Mouse (Mus musculus): ENCODE results near the gene Eif3k. TPM values are rescaled to one million over a fixed set of nuclear protein-coding genes. Genes with fewer than 3 reads are reported as not detected.
A peak's percentile ranks its signal among the peaks of the same experiment; 100 is the strongest.

The Eif3k gene
- polyA plus RNA-seq, 1 experiment from 2014 or later, result 367 TPM

DNA sequence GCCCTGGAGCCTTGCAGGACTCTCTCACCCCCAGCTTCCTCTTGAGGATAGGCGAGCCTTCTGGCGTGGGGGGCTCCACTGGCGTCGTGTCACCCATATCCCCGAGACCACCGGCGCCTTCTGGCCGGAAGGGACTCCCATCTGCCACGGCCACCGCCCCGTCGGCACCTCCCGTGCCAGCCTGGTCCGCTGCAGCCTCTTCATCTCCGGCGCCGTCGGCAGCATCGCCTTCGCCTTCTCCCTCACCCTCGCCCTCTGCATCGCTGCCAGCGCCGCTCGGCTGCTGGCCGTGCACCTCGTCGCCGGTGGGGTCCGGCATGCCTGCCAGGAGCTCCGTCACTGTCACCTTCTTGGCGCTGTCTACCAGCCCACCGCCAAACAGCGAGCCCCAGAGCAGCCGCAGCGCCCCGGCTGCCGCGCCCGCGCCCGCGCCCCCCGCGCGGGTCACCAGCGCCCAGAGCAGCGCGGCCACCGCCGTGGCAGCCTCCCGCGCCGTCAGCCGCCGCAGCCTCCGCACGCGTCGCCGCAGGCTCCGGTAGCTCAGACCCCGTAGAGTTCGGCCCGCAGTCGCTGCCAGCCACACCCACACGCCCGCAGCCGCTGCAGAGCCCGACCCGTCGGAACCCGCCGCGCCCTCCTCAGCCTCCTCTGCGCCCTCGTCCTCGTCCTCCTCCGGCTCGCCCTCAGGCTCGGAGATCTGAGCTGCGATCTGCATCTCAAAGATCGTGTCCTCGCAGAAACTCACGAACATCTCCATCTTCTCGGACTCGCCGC is 38.0 kb upstream of the Eif3k start:
- Histone ChIP-seq H3K36me3 (ENCODE audit: control insufficient read depth, insufficient read depth, low read length) (no peaks in the 10 kb centered on the region), H3K4me2 (ENCODE audit: low read depth, low read length) (peak overlapping the region; percentile 61), H3K4me3 (ENCODE audit: low read length) (peak overlapping the region; percentile 47), H3K27ac (ENCODE audit: low read length) (no peak overlapping the region), H3K4me1 (replicated peaks; ENCODE audit: control insufficient read depth, insufficient read depth, low read length) (peaks cover 6% of the 10 kb centered on the region), H3K9ac (ENCODE audit: low read length) (peak overlapping the region; percentile 25; the same call in 1 of the 2 replicates), H3K27me3 (ENCODE audit: control insufficient read depth, insufficient read depth, low read depth, low read length) (peaks cover 29% of the 10 kb centered on the region), H3K9me3 (ENCODE audit: control insufficient read depth, low read length) (no peaks in the 10 kb centered on the region)
- no peak for ATAC-seq (ENCODE audit: low read depth)
- 3% methylated on average over 72 of the region's 88 CpGs for WGBS

DNA sequence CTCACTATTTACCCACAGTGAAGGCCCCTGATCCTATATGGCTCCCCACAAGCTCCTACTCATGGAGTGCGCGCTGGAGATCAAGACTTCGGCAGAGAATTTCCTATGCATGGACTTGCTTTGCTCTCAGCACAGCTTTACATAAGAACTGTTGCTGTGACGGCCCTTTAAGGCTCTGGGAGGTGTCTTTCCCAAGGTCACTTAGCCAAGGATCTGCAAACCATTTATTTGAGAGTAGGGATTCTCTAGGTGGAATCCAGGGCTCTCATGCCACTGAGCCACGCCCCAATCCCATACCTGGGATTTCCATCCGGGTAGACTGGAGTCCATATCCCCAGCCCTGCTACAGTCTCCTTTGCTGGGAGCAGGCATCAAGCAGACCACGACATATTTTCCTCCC is 35.6 kb upstream of the Eif3k start:
- Histone ChIP-seq H3K36me3 (ENCODE audit: control insufficient read depth, insufficient read depth, low read length) (no peaks in the 10 kb centered on the region), H3K9me3 (ENCODE audit: control insufficient read depth, low read length) (no peaks in the 10 kb centered on the region), H3K27me3 (ENCODE audit: control insufficient read depth, insufficient read depth, low read depth, low read length) (peaks cover 29% of the 10 kb centered on the region), H3K4me3 (ENCODE audit: low read length) (no peak overlapping the region), H3K4me2 (ENCODE audit: low read depth, low read length) (no peak overlapping the region), H3K27ac (ENCODE audit: low read length) (no peak overlapping the region), H3K4me1 (replicated peaks; ENCODE audit: control insufficient read depth, insufficient read depth, low read length) (peaks cover 6% of the 10 kb centered on the region), H3K9ac (ENCODE audit: low read length) (no peak overlapping the region)
- WGBS, result 82% methylated on average over 7 of the region's 7 CpGs
- ATAC-seq (ENCODE audit: low read depth), result no peak

DNA sequence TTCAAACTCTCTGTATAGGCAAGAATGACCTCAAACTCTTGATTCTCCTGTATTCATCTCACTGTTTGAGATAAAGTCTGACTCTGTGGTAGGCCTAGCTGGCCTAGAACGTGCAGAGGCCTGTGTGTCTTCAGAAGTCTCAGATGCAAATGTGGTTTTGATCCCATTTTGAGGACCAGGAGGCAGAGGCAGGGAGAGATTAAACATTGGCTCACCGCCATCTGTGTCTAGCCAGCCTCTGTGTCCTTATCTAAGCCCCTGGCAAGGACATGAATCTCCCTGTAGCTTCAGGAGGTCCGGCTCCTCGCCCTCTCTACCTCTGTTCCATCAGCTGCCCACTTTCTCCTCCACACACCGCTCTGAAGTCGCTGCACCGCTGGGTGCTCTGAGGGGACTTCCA is 34.8 kb upstream of the Eif3k start:
- WGBS, result 78% methylated on average over 7 of the region's 7 CpGs

DNA sequence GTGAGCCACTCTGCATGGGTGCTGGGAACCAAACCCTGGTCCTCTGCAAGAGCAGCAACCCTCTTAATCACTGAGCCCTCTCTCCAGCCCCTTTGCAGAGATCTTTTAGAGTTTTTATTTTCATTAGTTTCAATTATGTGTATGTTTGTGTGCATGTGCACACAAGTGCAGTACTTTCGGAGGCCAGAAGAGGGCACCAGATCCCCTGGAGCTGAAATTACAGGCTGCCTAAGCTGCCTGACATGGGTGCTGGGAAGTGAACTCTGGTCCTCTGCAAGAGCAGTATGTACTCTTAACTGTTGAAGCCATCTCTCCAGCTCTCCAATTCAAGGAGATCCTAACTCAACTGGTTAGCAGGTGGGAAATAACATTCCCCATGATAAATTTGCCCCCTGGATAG is 33.3 kb upstream of the Eif3k start:
- no peak for ATAC-seq (ENCODE audit: low read depth)
- Histone ChIP-seq H3K27ac (ENCODE audit: low read length) (no peak overlapping the region), H3K4me1 (replicated peaks; ENCODE audit: control insufficient read depth, insufficient read depth, low read length) (peaks cover 6% of the 10 kb centered on the region), H3K9me3 (ENCODE audit: control insufficient read depth, low read length) (no peaks in the 10 kb centered on the region), H3K4me2 (ENCODE audit: low read depth, low read length) (no peak overlapping the region), H3K4me3 (ENCODE audit: low read length) (no peak overlapping the region), H3K27me3 (ENCODE audit: control insufficient read depth, insufficient read depth, low read depth, low read length) (peaks cover 19% of the 10 kb centered on the region), H3K9ac (ENCODE audit: low read length) (no peak overlapping the region), H3K36me3 (ENCODE audit: control insufficient read depth, insufficient read depth, low read length) (no peaks in the 10 kb centered on the region)
- 94% methylated on average over 1 of the region's 1 CpGs for WGBS

More for the DNA sequence above, 34.8 kb upstream of the Eif3k start:
- no peak overlapping the region for H3K27ac ChIP-seq (ENCODE audit: low read length)
- H3K9me3 ChIP-seq (ENCODE audit: control insufficient read depth, low read length), result no peaks in the 10 kb centered on the region
- H3K4me3 ChIP-seq (ENCODE audit: low read length), result no peak overlapping the region
- H3K4me1 ChIP-seq (replicated peaks; ENCODE audit: control insufficient read depth, insufficient read depth, low read length), result peaks cover 6% of the 10 kb centered on the region
- no peaks in the 10 kb centered on the region for H3K36me3 ChIP-seq (ENCODE audit: control insufficient read depth, insufficient read depth, low read length)
- ATAC-seq (ENCODE audit: low read depth), result no peak
- H3K9ac ChIP-seq (ENCODE audit: low read length), result no peak overlapping the region
- H3K27me3 ChIP-seq (ENCODE audit: control insufficient read depth, insufficient read depth, low read depth, low read length), result peaks cover 29% of the 10 kb centered on the region
- H3K4me2 ChIP-seq (ENCODE audit: low read depth, low read length), result no peak overlapping the region

DNA sequence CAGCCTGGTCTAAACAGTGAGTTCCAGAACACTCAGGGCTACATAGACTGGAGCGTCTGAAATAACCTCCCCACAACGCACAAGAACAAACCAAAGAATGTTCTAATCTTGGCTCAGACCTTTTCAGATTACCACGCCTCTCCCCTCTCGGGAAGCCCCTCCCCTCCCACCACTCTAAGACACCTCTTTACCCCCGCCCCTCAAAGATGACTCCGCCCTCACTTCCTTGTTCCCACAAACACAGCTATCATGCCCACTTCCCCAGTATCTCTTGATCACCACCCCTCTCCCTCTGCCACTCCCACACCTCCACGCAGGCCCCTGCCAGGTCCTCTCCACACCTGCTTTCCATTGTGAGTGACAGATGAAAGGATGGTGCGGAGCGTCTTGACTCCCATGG is 27.1 kb upstream of the Eif3k start:
- no peak overlapping the region for H3K4me3 ChIP-seq (ENCODE audit: low read length)
- no peaks in the 10 kb centered on the region for H3K36me3 ChIP-seq (ENCODE audit: control insufficient read depth, insufficient read depth, low read length)
- ATAC-seq (ENCODE audit: low read depth), result peak; percentile 15; the same call in 1 of the 2 replicates
- no peak overlapping the region for H3K9ac ChIP-seq (ENCODE audit: low read length)
- H3K9me3 ChIP-seq (ENCODE audit: control insufficient read depth, low read length), result no peaks in the 10 kb centered on the region
- H3K27ac ChIP-seq (ENCODE audit: low read length), result no peak overlapping the region
- no peaks in the 10 kb centered on the region for H3K4me1 ChIP-seq (replicated peaks; ENCODE audit: control insufficient read depth, insufficient read depth, low read length)
- H3K4me2 ChIP-seq (ENCODE audit: low read depth, low read length), result no peak overlapping the region
- no peaks in the 10 kb centered on the region for H3K27me3 ChIP-seq (ENCODE audit: control insufficient read depth, insufficient read depth, low read depth, low read length)
- WGBS, result 67% methylated on average over 9 of the region's 9 CpGs

DNA sequence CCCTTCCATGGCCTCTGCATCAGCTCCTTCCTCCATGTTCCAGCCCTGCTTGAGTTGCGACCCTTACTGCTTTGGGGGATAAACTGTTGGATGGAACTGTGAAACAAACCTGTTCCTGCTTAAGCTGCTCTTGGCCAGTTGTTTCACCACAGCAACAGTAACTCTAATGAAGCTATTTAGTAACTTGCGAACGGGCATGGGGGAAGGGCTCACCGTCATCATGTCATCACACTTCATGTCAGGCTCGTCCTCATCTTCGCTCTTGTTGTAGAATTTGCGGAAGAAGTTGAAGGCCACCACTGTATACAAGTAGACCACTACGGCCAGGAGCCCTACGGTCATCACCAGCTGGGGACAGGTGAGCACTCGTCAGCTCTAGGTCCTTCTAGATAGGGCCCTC is 26.5 kb upstream of the Eif3k start:
- Histone ChIP-seq H3K9me3 (ENCODE audit: control insufficient read depth, low read length) (no peaks in the 10 kb centered on the region), H3K4me2 (ENCODE audit: low read depth, low read length) (no peak overlapping the region), H3K27ac (ENCODE audit: low read length) (no peak overlapping the region), H3K36me3 (ENCODE audit: control insufficient read depth, insufficient read depth, low read length) (no peaks in the 10 kb centered on the region), H3K4me3 (ENCODE audit: low read length) (no peak overlapping the region), H3K27me3 (ENCODE audit: control insufficient read depth, insufficient read depth, low read depth, low read length) (no peaks in the 10 kb centered on the region), H3K4me1 (replicated peaks; ENCODE audit: control insufficient read depth, insufficient read depth, low read length) (no peaks in the 10 kb centered on the region), H3K9ac (ENCODE audit: low read length) (no peak overlapping the region)
- 88% methylated on average over 10 of the region's 10 CpGs for WGBS
- no peak for ATAC-seq (ENCODE audit: low read depth)

DNA sequence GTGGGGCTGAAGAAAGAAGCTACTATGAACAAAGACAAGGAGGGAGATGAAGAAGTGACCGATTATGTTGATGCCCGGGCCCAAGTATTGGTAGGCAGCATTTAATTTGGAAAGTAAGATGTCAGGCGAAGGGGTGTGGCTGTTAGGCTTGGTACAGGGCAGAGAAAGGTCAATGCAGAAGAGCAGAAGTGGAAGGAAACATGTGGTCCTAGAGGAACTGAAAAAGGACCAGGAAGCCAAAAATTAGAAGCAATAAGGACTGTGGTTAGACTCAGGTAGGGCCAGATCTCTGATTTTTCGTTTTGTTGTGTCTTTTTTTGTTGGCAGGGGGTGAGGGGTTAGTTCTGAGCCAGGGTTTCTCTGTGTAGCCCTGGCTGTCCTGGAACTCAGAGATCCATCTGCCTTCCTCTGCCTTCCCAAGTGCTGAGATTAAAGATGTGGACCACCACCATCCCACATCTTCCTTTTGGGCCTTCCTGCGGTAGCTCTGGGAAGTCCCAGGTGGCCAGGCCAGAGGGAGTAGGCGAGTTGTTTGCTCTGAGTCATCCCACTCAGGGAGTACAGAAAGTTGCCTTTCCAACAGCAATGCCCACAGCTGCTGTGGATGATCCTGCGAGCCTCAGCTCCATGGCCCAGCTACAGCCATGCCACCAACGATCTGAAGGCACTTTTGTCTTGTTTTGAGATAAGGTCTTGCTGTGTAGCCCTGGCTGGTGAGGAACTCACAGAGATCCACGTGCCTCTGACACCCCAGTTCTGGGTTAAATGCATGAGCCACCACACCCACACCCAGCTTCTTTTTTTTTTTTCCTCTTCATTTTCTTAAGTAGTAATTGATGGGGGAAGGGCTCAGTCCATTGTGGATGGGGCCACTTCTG is 25.8 kb upstream of the Eif3k start:
- no peak overlapping the region for H3K9ac ChIP-seq (ENCODE audit: low read length)
- H3K27ac ChIP-seq (ENCODE audit: low read length), result no peak overlapping the region
- H3K27me3 ChIP-seq (ENCODE audit: control insufficient read depth, insufficient read depth, low read depth, low read length), result no peaks in the 10 kb centered on the region
- no peaks in the 10 kb centered on the region for H3K4me1 ChIP-seq (replicated peaks; ENCODE audit: control insufficient read depth, insufficient read depth, low read length)
- no peaks in the 10 kb centered on the region for H3K36me3 ChIP-seq (ENCODE audit: control insufficient read depth, insufficient read depth, low read length)
- whole genome bisulfite sequencing, result 68% methylated on average over 9 of the region's 9 CpGs
- ATAC-seq (ENCODE audit: low read depth), result no peak
- H3K9me3 ChIP-seq (ENCODE audit: control insufficient read depth, low read length), result no peaks in the 10 kb centered on the region
- no peak overlapping the region for H3K4me2 ChIP-seq (ENCODE audit: low read depth, low read length)
- no peak overlapping the region for H3K4me3 ChIP-seq (ENCODE audit: low read length)

DNA sequence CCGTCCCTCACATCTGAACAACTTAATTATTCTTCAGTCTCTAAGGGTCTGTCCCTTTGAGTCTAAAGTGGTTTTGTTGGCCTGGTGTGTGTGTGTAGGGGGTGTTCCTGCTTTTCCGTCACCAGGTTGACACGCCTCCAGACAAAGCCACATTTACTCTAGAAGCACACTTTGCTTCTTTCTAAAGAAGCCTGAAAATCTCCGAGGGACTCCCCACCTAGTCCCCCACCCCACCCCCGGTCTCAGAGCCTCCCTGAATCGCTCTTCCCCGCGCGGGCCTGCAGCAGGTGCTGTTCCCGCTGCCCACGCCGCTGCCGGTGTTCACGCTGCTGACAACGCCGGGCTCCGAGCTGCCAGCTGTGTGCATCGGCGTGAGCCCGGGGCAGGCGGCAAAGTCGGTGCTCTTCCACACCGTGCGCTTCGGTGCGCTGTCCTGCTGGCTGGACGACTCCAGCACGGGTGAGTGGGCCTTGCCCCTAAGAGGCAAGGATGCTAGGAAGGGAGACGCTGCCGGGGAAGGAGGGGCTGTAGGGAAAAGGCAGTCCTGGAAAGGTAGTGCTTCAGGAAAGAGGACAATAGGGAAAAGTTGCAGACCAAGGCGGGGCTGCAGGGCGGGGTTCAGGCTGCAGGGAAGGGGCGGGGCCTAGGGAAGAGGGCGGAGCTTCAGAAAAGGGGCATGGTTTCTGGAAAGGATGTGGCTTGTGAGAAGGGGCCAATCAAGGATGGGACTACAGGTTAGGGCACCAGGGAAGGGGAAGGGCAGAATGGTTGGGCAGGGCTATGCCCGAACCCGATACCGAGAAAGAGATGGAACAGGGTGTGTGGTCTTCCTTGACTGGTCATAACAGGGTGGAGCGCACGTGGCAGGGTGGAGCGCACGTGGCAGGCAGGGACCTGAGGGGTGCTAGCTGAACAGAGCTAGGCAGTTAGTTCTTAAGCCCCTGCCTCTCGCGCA is 19.3 kb upstream of the Eif3k start:
- Histone ChIP-seq H3K36me3 (ENCODE audit: control insufficient read depth, insufficient read depth, low read length) (no peaks in the 10 kb centered on the region), H3K9ac (ENCODE audit: low read length) (peak overlapping the region; percentile 71), H3K27ac (ENCODE audit: low read length) (peak overlapping the region; percentile 46; the same call in 1 of the 2 replicates), H3K27me3 (ENCODE audit: control insufficient read depth, insufficient read depth, low read depth, low read length) (no peaks in the 10 kb centered on the region; the same call in 1 of the 2 replicates), H3K4me3 (ENCODE audit: low read length) (peak overlapping the region; percentile 55), H3K9me3 (ENCODE audit: control insufficient read depth, low read length) (no peaks in the 10 kb centered on the region), H3K4me2 (ENCODE audit: low read depth, low read length) (peak overlapping the region; percentile 92), H3K4me1 (replicated peaks; ENCODE audit: control insufficient read depth, insufficient read depth, low read length) (peaks cover 8% of the 10 kb centered on the region; the same call in 1 of the 2 replicates)
- 6% methylated on average over 43 of the region's 43 CpGs for WGBS
- ATAC-seq (ENCODE audit: low read depth), result peak; percentile 73
